Mouse (Mus musculus) regulatory T cell (primary cell): ENCODE data around the gene Srcin1.

Experiments used
- in situ Hi-C: fragments of 300-600 bp; cut with MboI, MseI; formaldehyde crosslinking; loops from one replicate; pipeline ENCODE4 v1.15.1; 2025; ENCODE audit warnings: high pct_unique_total_duplicates

The Srcin1 gene

DNA sequence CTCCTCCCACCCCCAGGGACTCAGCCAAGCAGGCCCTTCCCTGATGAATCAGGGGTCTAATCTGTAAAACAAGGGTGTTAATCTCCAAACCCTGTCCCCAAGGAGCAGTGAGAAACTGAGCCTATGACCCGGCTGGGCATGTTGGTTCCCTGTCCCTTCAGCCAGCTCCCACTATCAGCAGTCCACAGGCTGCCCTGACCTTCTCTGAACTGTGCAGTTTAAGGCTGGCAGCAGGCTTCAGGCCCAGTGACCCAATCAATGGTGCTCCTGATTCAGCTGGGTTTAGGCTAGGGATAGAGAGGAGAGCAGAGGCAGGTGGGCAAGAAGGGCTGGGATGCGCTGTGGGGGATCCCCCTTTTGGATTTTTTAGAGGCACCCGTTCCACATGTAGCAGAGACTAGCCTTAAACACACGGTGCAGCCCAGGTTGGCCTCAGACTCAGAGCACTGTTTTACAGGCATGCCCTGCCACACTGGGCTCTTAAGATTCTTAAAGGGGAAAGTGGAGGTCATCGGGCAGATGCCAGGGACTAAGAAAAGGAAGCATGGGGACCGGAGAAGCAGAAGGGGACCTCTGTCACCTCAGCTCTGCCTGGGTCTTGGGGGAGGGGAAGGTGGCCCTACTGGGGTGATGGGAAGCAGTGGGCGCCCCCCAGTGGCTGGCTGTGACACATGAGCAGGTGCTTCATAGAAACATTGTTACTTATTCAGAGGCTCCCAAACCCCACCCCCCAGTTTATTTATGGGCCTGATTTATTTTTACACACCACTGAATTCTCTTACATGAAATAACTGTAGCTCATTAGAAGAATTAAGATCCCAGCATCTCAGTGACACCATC is 19.2 kb downstream of the Srcin1 start:
- in situ Hi-C loops: no loop called here

- in situ Hi-C loops: no loop called here
Observed at GRCm38 (mm10) chr11:97555144-97555543, 20.8 kb downstream of the Srcin1 start.

- in situ Hi-C loops: no loop called here
Observed at GRCm38 (mm10) chr11:97552151-97552550, 23.8 kb downstream of the Srcin1 start.

DNA sequence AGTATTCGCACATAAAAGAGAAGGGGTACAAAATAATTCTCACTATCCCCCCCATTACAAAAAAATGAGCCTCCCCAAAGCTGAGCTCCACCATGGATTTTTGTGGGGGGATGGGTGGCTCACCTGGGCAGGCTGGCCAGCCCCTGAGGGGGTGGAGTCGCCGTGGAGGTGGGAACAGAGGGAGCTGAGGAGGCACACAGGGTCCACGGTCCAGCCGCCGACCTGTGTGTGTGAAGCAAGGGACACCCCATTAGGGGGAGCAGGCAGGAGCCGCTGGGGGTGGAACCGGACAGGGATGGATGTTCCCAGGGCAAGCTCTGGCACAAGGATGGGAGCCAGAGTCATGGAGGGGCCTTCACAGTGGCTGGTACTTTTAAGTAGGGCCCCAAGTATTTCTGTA is 27.2 kb downstream of the Srcin1 start:
- in situ Hi-C loops: no loop called here

- in situ Hi-C loops: no loop called here
Observed at GRCm38 (mm10) chr11:97547957-97548706, 27.9 kb downstream of the Srcin1 start.

GRCm38 (mm10) chr11:97546804-97547411 is 29.1 kb downstream of the Srcin1 start:
- in situ Hi-C loops: no loop called here

- in situ Hi-C loops: no loop called here
Observed at GRCm38 (mm10) chr11:97545808-97546560, 30.0 kb downstream of the Srcin1 start.

- in situ Hi-C loops: no loop called here
Observed at GRCm38 (mm10) chr11:97543883-97544282, 32.1 kb downstream of the Srcin1 start.

- in situ Hi-C loops: no loop called here
Observed at GRCm38 (mm10) chr11:97543181-97543733, 32.7 kb downstream of the Srcin1 start.

DNA sequence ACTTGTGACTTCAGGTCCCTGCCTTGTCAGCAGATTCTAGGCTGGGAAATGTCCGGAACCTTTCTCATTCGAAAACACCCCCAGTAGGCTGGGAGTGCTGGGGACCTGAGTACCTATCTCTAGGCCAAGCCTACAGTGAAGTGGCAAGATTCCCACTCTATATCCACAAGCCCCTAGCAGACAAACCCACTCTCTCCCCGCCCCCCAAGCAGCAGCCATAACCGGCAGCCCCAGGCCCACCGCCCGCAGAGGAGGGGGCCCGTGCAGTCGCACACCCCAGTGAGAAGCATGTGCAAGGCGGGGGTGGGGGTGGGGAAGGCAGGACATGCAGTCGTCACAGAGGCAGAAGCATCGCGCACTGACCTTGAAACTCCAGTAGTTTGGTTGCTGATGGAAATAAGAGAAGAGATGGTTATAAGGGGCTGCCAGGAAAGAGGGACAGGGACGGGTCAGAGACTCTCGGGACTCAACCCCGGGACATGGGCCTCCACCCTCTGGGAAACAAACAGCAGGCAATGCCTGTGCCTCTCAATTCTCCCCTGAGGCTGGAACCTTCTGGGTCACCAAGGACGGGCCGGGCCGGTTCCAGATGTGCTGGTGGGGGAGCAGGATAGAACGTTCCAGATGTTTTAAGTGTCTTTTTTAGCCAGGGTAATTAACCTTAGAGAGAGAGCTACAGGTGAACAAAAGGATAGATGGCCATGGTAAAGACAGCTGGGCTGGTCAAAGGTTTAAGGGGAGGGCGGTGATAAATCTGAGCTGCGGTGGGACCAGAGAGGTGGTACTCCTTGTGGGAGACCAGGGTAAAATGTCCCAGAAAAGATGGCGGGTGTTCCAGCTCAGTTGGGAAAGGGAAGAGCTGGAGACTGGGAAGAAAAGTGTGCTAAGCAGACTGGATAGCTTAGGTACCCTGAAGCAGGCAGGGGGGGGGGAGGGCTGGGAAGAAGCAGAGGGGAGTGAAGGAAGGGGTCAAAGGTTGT is 33.5 kb downstream of the Srcin1 start:
- in situ Hi-C loops: no loop called here

GRCm38 (mm10) chr11:97540604-97541003 is 35.4 kb downstream of the Srcin1 start:
- in situ Hi-C loops: no loop called here

- in situ Hi-C loops: no loop called here
Observed at GRCm38 (mm10) chr11:97540136-97540535, 35.9 kb downstream of the Srcin1 start.

DNA sequence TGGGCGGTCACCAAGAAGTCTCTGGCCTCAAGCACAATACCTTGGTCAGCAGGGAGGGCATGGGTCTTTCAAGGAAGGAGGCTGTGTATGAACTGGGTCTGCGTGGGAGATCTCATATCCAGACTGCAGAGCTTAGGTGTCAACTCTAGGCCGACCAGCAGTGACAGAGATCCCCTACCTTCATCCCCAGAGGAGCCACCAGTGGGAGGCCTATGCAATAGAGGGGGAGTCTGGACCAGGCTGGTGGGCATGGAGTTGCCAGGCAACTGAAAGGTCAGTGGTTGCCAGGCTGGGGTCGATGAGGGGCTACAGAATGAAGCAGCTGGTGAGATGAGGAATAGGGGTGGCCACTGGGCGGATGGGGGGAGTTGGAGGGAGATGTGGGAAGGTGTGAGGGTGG is 36.4 kb downstream of the Srcin1 start:
- in situ Hi-C loops: no loop called here

GRCm38 (mm10) chr11:97537580-97538089 is 38.4 kb downstream of the Srcin1 start:
- in situ Hi-C loops: no loop called here

GRCm38 (mm10) chr11:97536835-97537579 is 39.0 kb downstream of the Srcin1 start:
- in situ Hi-C loops: no loop called here

GRCm38 (mm10) chr11:97536083-97536747 is 39.8 kb downstream of the Srcin1 start:
- in situ Hi-C loops: no loop called here

- in situ Hi-C loops: no loop called here
Observed at GRCm38 (mm10) chr11:97535660-97536059, 40.3 kb downstream of the Srcin1 start.

GRCm38 (mm10) chr11:97535308-97535630 is 40.7 kb downstream of the Srcin1 start:
- in situ Hi-C loops: no loop called here
